Mouse (Mus musculus) adrenal gland, postnatal 4 days (tissue): ENCODE data around the gene Rbfox1. TPM values are rescaled to one million over a fixed set of nuclear protein-coding genes. Genes with fewer than 3 reads are reported as not detected.

Experiments
- DNase-seq, 2 experiments: peaks; one replicate each; pipeline ENCODE4 v3.0.0; 2021 to 2022; ENCODE audit warnings: low spot score in 2 of 2, mixed read lengths in 2 of 2
- total RNA-seq, 2 experiments: library from RNA; stranded (reverse); gene quantifications; 2 replicates each; pipeline ENCODE4 v1.2.3; 2021

Rbfox1 gene
- total RNA-seq, 2 experiments from 2014 or later: 9.7 to 10.4 TPM

GRCm38 (mm10) chr16:7457571-7457970, 1572.4 kb downstream of the Rbfox1 start:
- no peak for DNase-seq
